Mouse (Mus musculus): Measurements from ENCODE around the gene Pdp2. TPM values are rescaled to one million over a fixed set of nuclear protein-coding genes. Genes with fewer than 3 reads are reported as not detected.

The Pdp2 gene
- polyA plus RNA-seq, 1 experiment from 2014 or later = 10.0 TPM

DNA sequence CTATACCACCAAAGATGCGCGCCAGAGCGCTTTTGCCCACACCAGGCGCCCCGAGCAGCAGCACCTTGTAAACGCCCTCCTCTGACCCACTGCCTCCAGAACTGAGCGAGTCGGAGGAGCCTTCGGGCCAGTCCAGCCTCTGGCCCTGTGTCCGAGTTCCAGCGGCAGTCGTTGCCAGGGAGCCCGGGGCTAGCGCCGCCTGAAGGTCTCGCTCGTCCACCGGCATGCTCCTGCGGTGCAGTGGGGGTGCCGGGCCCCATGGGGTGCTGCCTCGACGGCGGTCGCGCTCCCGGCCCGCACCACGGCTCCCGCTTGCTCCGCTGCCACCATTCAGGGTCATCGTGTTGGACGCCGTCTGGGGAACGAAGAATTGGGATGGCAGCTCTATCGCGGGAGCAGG lies 39.3 kb downstream of the Pdp2 start:
- Histone ChIP-seq H3K4me1 (ENCODE audit: insufficient read depth) (peaks cover 4% of the 10 kb centered on the region), H3K27ac (ENCODE audit: low read depth) (no peak overlapping the region), H3K36me3 (replicated peaks; ENCODE audit: insufficient read depth, low read length) (no peaks in the 10 kb centered on the region), H3K4me2 (ENCODE audit: low read depth, low read length) (peak overlapping the region; percentile 42), H3K9ac (replicated peaks) (0 out of 2 replicates have a peak overlapping the region, but pooled peaks have one; percentile 2), H3K4me3 (ENCODE audit: low read depth, low read length) (peak overlapping the region; percentile 15), H3K9me3 (ENCODE audit: low read length) (no peaks in the 10 kb centered on the region), H3K27me3 (ENCODE audit: insufficient read depth, low read length) (peaks cover 17% of the 10 kb centered on the region)
- DNase-seq = peak; percentile 32
- 3% methylated on average over 36 of the region's 36 CpGs for WGBS (ENCODE audit: insufficient replicate concordance)
- TF ChIP-seq CTCF (IDR thresholded peaks at IDR 0.05; ENCODE audit: low read depth) (no peak), EP300 (IDR thresholded peaks at IDR 0.05; ENCODE audit: low read depth) (no peak)
- 0 out of 2 replicates have a peak, but pooled peaks have one; percentile 12 for ATAC-seq

- Histone ChIP-seq H3K4me1 (ENCODE audit: insufficient read depth) (peaks cover 4% of the 10 kb centered on the region), H3K36me3 (replicated peaks; ENCODE audit: insufficient read depth, low read length) (no peaks in the 10 kb centered on the region), H3K4me3 (ENCODE audit: low read depth, low read length) (peak within 1 kb of the TSS; percentile 15), H3K9ac (replicated peaks) (0 out of 2 replicates have a peak within 1 kb of the TSS, but pooled peaks have one; percentile 2), H3K4me2 (ENCODE audit: low read depth, low read length) (peak within 1 kb of the TSS; percentile 42), H3K27me3 (ENCODE audit: insufficient read depth, low read length) (peaks cover 17% of the 10 kb centered on the region), H3K9me3 (ENCODE audit: low read length) (no peaks in the 10 kb centered on the region), H3K27ac (ENCODE audit: low read depth) (no peak within 1 kb of the TSS)
- DNase-seq (peak; percentile 49), ATAC-seq (peak; percentile 38; the same call in 1 of the 2 replicates)
- no peak for TF ChIP-seq CTCF (IDR thresholded peaks at IDR 0.05; ENCODE audit: low read depth)
- no peak for TF ChIP-seq EP300 (IDR thresholded peaks at IDR 0.05; ENCODE audit: low read depth)
- under 1% methylated on average over 23 of the region's 28 CpGs for WGBS (ENCODE audit: insufficient replicate concordance)
Measured at GRCm38 (mm10) chr8:104630981-104631663, 39.9 kb downstream of the Pdp2 start, which contains the start of gene Rrad. Rrad (minus strand) TSS chr8:104631327.

DNA sequence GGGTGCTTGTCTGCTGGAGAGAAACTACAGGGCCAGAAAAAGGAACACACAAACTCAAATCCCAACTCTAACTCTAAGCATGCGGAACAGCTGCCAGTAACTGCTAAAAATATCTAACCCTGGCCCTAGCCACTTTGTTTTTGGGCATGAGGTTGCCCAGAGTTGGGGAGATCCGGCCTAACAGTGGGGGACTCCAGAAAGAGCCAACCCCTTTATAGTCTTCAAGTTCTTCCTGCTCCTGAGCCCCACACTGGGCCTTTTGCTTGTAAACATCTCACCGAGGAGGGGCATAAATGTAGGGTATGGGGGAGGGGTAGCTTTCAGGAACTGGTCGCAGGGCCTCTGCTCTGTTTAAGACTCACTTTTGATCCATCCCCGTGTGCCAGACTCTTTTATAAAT lies 40.7 kb downstream of the Pdp2 start:
- H3K9ac ChIP-seq (replicated peaks) = no peak overlapping the region
- ATAC-seq (no peak), DNase-seq (no peak)
- no peaks in the 10 kb centered on the region for H3K36me3 ChIP-seq (replicated peaks; ENCODE audit: insufficient read depth, low read length)
- H3K27ac ChIP-seq (ENCODE audit: low read depth) = no peak overlapping the region
- 33% methylated on average over 5 of the region's 5 CpGs for WGBS (ENCODE audit: insufficient replicate concordance)
- peaks cover 4% of the 10 kb centered on the region for H3K4me1 ChIP-seq (ENCODE audit: insufficient read depth)
- H3K4me3 ChIP-seq (ENCODE audit: low read depth, low read length) = no peak overlapping the region
- 0 out of 2 replicates have a peak overlapping the region, but pooled peaks have one; percentile 42 for H3K4me2 ChIP-seq (ENCODE audit: low read depth, low read length)
- no peak for TF ChIP-seq EP300 (IDR thresholded peaks at IDR 0.05; ENCODE audit: low read depth)
- no peak for TF ChIP-seq CTCF (IDR thresholded peaks at IDR 0.05; ENCODE audit: low read depth)
- H3K9me3 ChIP-seq (ENCODE audit: low read length) = no peaks in the 10 kb centered on the region
- peaks cover 17% of the 10 kb centered on the region for H3K27me3 ChIP-seq (ENCODE audit: insufficient read depth, low read length)

DNA sequence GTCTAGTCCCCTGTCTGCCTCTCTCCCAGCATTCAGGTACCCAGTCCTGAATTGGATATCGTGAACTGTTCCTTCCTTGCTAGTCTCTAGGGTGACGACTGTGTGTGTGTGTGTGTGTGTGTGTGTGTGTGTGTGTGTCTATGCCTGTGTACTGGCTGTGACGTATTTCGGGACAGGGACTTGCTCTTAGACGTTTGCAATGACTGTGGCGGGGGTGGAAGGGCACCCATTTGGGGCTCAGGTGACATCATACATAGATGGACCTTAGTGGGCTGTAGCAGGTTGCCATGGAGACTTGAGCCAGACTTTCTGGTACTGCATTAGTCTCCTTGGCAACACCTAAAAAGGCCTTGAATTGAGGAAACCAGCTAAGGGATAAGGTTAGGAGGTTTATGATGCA lies 41.2 kb downstream of the Pdp2 start:
- 0 out of 2 replicates have a peak, but pooled peaks cover 3% of the 10 kb centered on the region for H3K36me3 ChIP-seq (replicated peaks; ENCODE audit: insufficient read depth, low read length)
- DNase-seq = no peak
- 54% methylated on average over 6 of the region's 6 CpGs for WGBS (ENCODE audit: insufficient replicate concordance)

DNA sequence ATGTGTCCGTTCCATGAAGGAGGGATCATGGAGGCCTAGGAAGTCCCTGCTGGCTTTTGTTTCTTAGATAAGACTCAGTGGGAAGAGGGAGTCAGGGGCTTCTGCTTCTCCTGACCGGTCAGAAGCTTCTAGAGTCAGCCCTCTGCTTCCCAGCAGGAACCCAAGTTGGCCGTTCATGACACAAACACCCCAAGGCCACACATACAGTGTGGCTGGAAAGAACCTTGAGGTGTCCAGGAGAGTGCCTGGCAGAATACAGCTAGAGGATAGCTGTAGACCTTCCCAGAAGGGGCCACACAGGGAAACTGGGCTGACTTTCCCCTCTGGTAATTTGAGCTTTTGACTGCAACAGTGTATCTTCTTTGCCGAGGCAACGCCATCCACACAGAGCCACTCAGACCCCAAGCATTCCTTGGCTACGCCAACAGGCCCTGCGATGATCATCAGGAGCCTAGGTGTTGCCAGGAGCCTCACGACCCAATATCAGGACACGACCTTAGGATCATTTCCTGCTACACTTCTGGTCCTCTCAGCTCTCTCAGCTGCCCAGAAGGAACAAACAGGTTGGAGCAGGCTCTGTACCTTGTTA lies 42.0 kb downstream of the Pdp2 start:
- H3K27ac ChIP-seq (ENCODE audit: low read depth) = no peak overlapping the region
- H3K9me3 ChIP-seq (ENCODE audit: low read length) = no peaks in the 10 kb centered on the region
- H3K4me3 ChIP-seq (ENCODE audit: low read depth, low read length) = no peak overlapping the region
- no peak overlapping the region for H3K4me2 ChIP-seq (ENCODE audit: low read depth, low read length)
- H3K9ac ChIP-seq (replicated peaks) = no peak overlapping the region
- 0 out of 2 replicates have a peak, but pooled peaks cover 4% of the 10 kb centered on the region for H3K36me3 ChIP-seq (replicated peaks; ENCODE audit: insufficient read depth, low read length)
- WGBS (ENCODE audit: insufficient replicate concordance) = 59% methylated on average over 9 of the region's 9 CpGs
- peaks cover 4% of the 10 kb centered on the region for H3K4me1 ChIP-seq (ENCODE audit: insufficient read depth)
- TF ChIP-seq EP300 (IDR thresholded peaks at IDR 0.05; ENCODE audit: low read depth) (no peak), CTCF (IDR thresholded peaks at IDR 0.05; ENCODE audit: low read depth) (no peak)
- ATAC-seq = no peak
- no peak for DNase-seq
- peaks cover 17% of the 10 kb centered on the region for H3K27me3 ChIP-seq (ENCODE audit: insufficient read depth, low read length)

More for the DNA sequence above, 41.2 kb downstream of the Pdp2 start:
- ATAC-seq = no peak
- peaks cover 17% of the 10 kb centered on the region for H3K27me3 ChIP-seq (ENCODE audit: insufficient read depth, low read length)
- H3K9ac ChIP-seq (replicated peaks) = no peak overlapping the region
- peaks cover 4% of the 10 kb centered on the region for H3K4me1 ChIP-seq (ENCODE audit: insufficient read depth)
- TF ChIP-seq CTCF (IDR thresholded peaks at IDR 0.05; ENCODE audit: low read depth) (no peak), EP300 (IDR thresholded peaks at IDR 0.05; ENCODE audit: low read depth) (no peak)
- no peak overlapping the region for H3K4me3 ChIP-seq (ENCODE audit: low read depth, low read length)
- no peaks in the 10 kb centered on the region for H3K9me3 ChIP-seq (ENCODE audit: low read length)
- no peak overlapping the region for H3K4me2 ChIP-seq (ENCODE audit: low read depth, low read length)
- no peak overlapping the region for H3K27ac ChIP-seq (ENCODE audit: low read depth)

DNA sequence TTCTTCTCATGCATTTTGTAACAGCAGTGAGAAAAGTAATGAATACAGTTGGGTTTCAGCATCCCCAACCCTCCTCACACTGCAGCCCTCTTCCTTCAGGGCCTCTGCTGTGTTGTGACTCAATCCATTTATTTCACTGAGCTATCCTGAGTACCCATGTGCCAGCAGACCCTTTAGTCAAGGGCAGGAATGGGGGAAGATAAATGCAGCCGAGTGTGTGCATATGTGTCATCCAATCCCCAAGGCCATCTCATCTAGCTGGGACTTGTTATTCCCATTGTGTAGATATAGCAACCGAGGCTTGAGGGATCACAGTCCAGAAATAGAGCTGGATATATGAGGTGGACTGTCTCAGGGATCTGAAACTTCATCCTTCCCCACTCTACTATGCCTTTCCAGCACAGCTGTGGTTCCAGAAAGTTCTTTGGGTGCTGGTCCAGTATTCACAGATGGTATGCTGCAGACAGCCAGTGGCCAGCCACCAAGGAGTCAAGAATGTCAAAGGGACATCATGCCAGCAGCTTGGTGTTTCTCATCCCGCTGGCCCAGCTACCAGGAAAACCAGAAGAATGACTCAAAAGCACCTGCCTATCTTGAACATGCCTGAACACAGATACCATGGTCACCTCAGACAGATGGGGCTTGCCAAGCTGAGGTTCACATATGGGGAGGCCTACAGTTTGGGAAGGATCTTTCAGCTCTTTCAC lies 43.9 kb downstream of the Pdp2 start:
- Histone ChIP-seq H3K27ac (ENCODE audit: low read depth) (no peak overlapping the region), H3K36me3 (replicated peaks; ENCODE audit: insufficient read depth, low read length) (peaks cover 9% of the 10 kb centered on the region), H3K9me3 (ENCODE audit: low read length) (no peaks in the 10 kb centered on the region), H3K9ac (replicated peaks) (no peak overlapping the region), H3K4me3 (ENCODE audit: low read depth, low read length) (no peak overlapping the region), H3K27me3 (ENCODE audit: insufficient read depth, low read length) (peaks cover 9% of the 10 kb centered on the region), H3K4me1 (ENCODE audit: insufficient read depth) (peaks cover 10% of the 10 kb centered on the region), H3K4me2 (ENCODE audit: low read depth, low read length) (no peak overlapping the region)
- DNase-seq = no peak
- no peak for ATAC-seq
- no peak for TF ChIP-seq CTCF (IDR thresholded peaks at IDR 0.05; ENCODE audit: low read depth)
- 81% methylated on average over 3 of the region's 3 CpGs for WGBS (ENCODE audit: insufficient replicate concordance)

Measured in liver, postnatal 0 days (tissue).